Mouse (Mus musculus): ENCODE data around the gene Rbm17. TPM values are rescaled to one million over a fixed set of nuclear protein-coding genes. Genes with fewer than 3 reads are reported as not detected.
"Not testable (repeated sequence)": the region's sequence is repeated elsewhere in the genome, so short reads cannot be mapped to it uniquely, and the experiment has no call there.

The Rbm17 gene
- total RNA-seq, 2 experiments from 2014 or later: 105 to 113 TPM

DNA sequence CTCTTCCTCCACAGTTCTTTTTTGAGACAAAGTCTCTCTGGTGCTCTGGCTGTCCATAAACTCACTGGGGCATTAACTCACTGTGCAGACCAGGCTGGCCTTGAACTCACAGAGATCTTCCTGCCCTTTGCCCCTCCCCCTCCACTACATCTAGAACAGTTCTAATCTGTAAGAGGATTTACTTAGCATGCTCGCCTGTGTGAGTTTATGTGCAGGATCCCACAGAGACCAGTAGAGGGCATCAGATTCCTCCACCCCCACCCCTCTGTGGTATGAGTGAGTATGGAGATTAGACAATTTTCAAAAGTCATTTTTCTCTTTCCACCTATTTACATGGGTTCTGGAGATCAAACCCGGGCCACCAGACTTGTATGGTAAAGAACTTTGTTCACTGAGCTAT is 56.3 kb downstream of the Rbm17 start:
- no peak for DNase-seq (ENCODE audit: low spot score in 2 of 2)

DNA sequence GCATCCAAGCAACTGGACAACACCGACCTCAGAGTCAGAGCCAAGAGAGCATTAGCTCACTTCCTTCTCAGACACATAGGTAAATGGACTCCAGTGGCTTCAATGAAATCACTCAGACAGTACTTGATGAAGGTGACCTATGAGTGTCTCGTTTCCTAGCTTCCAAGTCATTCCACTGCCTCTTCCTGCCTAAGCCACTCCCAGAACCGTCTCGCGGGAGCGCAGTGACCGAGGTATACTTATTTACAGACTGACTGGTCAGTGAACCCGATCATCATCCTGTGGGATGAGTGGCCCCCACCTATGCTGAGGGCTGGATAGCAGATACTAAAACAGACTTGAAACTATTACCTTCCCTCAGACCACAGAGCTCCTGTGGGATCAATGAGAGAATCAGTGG is 57.9 kb downstream of the Rbm17 start:
- no peak for DNase-seq (ENCODE audit: low spot score in 2 of 2)

DNA sequence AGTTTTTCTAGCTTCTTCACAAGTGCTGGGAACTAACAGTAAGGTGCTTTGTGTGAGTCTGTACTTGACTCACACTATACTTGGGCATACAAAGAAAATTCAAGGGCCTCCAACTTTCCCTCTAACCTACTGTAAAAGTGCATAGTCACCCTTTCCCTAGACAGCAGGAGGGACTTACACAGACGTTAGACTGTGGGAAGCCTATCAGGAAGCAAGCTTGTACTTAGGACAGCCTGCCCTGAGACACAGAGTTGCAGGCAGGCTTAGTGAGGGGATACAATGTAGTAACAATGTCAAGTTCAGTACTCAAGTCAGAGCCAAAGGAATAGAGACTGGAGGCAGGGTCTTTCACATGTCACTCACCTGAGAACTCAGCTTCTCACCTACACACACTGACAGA is 58.6 kb downstream of the Rbm17 start:
- DNase-seq (ENCODE audit: low spot score in 2 of 2): no peak

DNA sequence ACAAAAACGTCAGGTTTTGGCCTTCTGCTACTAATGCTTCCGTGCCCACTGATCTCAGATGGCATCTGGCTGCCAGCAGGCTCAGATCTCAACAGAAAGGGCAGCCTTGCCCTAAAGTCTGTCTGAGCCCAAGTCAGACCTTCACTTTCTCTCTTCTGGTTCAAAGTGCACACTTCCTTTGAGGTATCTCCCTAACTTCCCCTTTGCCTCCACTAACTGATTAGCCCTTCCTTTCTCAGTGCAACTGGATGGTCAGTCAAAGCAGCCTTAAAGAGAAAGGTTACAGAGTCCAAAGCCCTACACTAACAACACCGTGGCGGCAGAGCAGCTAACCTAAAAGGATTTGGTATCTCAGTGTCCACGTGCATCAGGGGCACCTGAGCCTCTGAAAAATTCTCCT is 59.6 kb downstream of the Rbm17 start:
- no peak for DNase-seq (ENCODE audit: low spot score in 2 of 2)

DNA sequence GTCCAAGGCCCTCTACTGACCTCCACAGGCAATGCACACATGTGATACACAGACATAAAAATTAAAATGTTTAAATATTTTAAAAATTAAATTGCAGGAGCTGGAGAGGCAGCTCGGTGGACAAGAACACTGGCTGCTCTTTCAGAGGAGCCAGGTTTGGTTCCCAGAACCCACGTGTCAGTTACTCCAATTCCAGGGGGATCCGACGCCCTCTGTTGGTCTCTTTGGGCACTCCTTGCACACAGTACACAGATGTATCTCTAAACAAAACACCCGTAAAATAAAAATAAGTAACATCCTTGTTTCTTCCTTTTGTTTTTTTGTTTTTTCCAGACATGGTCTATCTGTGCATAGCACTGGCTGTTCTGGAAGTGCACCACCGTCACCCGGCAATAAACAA is 60.8 kb downstream of the Rbm17 start:
- no peak for DNase-seq (ENCODE audit: low spot score in 2 of 2)

DNA sequence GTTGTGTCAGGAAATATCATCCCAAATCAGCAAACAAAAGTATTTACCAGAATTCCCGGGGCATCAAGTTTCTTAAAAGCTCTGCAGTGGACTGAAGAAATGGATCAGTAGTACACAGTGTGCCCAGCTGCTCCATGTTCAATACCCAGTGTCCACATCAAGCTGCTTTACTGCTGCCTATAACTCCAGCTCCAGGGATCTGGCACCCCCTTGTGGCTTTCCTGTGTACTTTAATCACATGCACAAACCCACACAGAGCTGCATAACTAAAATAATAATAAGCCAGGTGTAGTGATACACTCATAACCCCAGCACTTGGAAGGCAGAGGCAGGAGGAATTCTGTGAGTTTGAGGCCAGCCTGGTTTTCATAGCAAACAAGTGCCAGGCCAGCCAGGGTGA is 61.3 kb downstream of the Rbm17 start:
- peak; percentile 77 to 80 for DNase-seq (ENCODE audit: low spot score in 2 of 2)

DNA sequence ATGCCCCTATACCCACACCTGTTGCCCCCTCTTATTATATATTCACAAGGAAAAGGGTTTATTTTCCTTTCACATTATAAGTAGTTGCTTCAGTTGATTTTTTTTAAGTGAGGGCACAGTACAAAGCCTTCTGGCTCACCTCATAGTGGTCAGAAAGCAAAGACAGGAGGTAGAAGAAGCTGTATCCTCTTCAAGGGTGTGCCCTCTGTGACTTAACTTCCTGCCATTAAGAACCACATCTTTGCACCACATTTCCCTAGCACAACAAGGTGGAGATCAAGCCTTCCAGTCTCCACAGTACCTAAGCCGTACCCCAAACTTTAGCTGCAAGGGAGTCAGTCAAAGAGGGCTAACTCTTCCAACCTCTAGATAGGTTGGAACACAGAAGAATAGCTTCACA is 61.8 kb downstream of the Rbm17 start:
- no peak for DNase-seq (ENCODE audit: low spot score in 2 of 2)

DNA sequence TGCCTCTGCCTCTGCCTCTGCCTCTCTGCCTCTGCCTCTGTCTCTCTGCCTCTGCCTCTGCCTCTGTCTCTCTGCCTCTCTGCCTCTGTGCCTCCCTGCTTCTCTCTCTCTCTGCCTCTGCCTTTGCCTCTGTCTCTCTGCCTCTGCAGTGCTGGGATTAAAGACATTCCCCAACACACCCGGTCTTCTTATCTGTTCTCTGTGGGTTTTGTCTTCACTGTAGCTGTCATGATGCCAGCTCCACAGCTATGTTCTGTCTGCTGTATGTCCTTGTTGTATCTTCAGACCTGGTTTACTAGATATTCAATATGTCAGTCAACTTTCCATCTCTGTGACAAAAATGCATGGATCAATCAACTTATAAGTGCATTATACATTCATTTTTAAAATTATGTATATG is 62.4 kb downstream of the Rbm17 start:
- DNase-seq (ENCODE audit: low spot score in 2 of 2): not testable (repeated sequence)

DNA sequence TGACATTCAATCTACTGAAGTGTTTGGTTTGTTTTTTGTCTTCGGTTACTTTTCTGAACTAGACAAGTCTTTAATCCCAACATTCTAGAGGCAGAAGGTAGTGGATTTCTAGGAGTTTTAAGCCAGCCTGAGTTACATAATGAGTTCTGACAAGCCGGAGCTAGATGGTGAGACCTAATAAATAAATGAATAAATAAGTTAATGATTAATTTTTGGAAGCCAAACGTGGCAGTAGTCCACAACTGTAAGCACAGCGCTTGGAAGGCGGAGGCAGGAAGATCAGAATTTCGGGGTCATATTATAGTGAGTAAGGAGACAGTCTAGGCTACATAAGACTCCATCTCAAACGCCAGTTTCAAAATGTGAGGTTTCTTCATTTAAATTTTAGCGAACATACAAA is 68.0 kb downstream of the Rbm17 start:
- DNase-seq (ENCODE audit: low spot score in 2 of 2): no peak

Other genes with a start within 250 kb of the Rbm17 start
- 100 to 1,000 TPM; 162 to 232 TPM for gene Pfkfb3, start 50.1 kb downstream of the Rbm17 start, total RNA-seq (2021)
- not detected for gene Gm17490, start 22.1 kb upstream of the Rbm17 start, total RNA-seq (2021)
- gene Il2ra, start 38.7 kb upstream of the Rbm17 start, total RNA-seq (2021): under 1 TPM; 0.20 to 0.35 TPM
- gene Il15ra, start 101.1 kb upstream of the Rbm17 start, total RNA-seq (2021): 10 to 100 TPM; 25.0 to 26.0 TPM
- 10 to 100 TPM; 70.2 to 80.3 TPM for gene Fbh1, start 173.4 kb upstream of the Rbm17 start, total RNA-seq (2021)
- gene Ankrd16, start 173.7 kb upstream of the Rbm17 start, total RNA-seq (2021): 10 to 100 TPM; 29.2 to 34.9 TPM

Measured in adrenal gland, adult 18-20 months (tissue).